Mouse (Mus musculus) heart, postnatal 0 days (tissue): ENCODE data around the gene Wnt10b. TPM values are rescaled to one million over a fixed set of nuclear protein-coding genes. Genes with fewer than 3 reads are reported as not detected.
"Not testable (repeated sequence)": the region's sequence is repeated elsewhere in the genome, so short reads cannot be mapped to it uniquely, and the experiment has no call there.

Experiments used
- ATAC-seq: fragments of 200-750 bp; cut with Nextera tagmentation; 2 replicates; pipeline ENCODE4 v1.8.0; 2017; ENCODE audit warnings: low read depth, moderate number of reproducible peaks, moderate library complexity; ENCODE audit not compliant: insufficient read depth
- DNase-seq: peaks from one replicate; pipeline ENCODE4 v3.0.0-alpha.2; 2016; ENCODE audit warnings: low spot score
- H3K27ac ChIP-seq: fragments of 300-500 bp; sonication (generic); 2 replicates; pipeline ENCODE4 v1.5.1; 2014; ENCODE audit warnings: low read depth, mild to moderate bottlenecking
- H3K27me3 ChIP-seq: fragments of 300-500 bp; sonication (generic); 2 replicates; pipeline ENCODE4 v1.6.1; 2014; ENCODE audit warnings: low read length, mixed read lengths; ENCODE audit not compliant: control insufficient read depth, insufficient read depth
- H3K36me3 ChIP-seq: fragments of 300-500 bp; sonication (generic); replicated peaks from 2 replicates; pipeline ENCODE4 v1.6.1; 2014; ENCODE audit warnings: low read length, mixed read lengths; ENCODE audit not compliant: control insufficient read depth, insufficient read depth
- H3K4me1 ChIP-seq: fragments of 300-500 bp; sonication (generic); 2 replicates; pipeline ENCODE4 v1.6.1; 2014; ENCODE audit warnings: antibody characterized with exemption; ENCODE audit not compliant: control insufficient read depth, insufficient read depth
- H3K4me2 ChIP-seq: fragments of 300-500 bp; sonication (generic); 2 replicates; pipeline ENCODE4 v1.6.1; 2014; ENCODE audit warnings: low read depth, mild to moderate bottlenecking, low read length, moderate library complexity
- H3K4me3 ChIP-seq: fragments of 300-500 bp; sonication (generic); 2 replicates; pipeline ENCODE4 v1.5.1; 2014; ENCODE audit warnings: low read depth, low read length
- H3K9ac ChIP-seq: fragments of 300-500 bp; sonication (generic); replicated peaks from 2 replicates; pipeline ENCODE4 v1.6.1; 2014; ENCODE audit warnings: low read depth, low read length, mixed read lengths
- H3K9me3 ChIP-seq: fragments of 300-500 bp; sonication (generic); replicated peaks from 2 replicates; pipeline ENCODE4 v1.6.1; 2016; ENCODE audit warnings: low read length; ENCODE audit not compliant: control insufficient read depth
- CTCF ChIP-seq: IDR thresholded peaks from 2 replicates; pipeline ENCODE4 v1.5.1; 2016; ENCODE audit warnings: antibody characterized with exemption, control low read depth, low read depth
- EP300 ChIP-seq: IDR thresholded peaks from 2 replicates; pipeline ENCODE4 v1.6.1; 2016; ENCODE audit warnings: antibody characterized with exemption, low read depth
- WGBS: fragments of 180-500 bp; shearing (Covaris S2); extraction: QIAGEN DNeasy Blood & Tissue Kit; methylation state at CpG from one replicate; pipeline ENCODE4 v1.1.7; 2014; 5-methylcytosine and 5-hydroxymethylcytosine counted together
- polyA plus RNA-seq: library from polyadenylated mRNA; unstranded; fragments of >200 nt; fragmentation: Nextera tagmentation; extraction: Ambion mirVana; gene quantifications from 2 replicates; pipeline ENCODE4 v1.2.1, GENCODE M21; 2015
- total RNA-seq: library from RNA; depleted of rRNA; stranded (reverse); fragments of >200 nt; gene quantifications from 2 replicates; pipeline ENCODE4 v1.2.3, GENCODE M21; 2014; ENCODE audit warnings: low replicate concordance

Wnt10b gene
- total and polyA plus RNA-seq, 2 experiments from 2014 or later, result 0.07 TPM; not detected in 1

DNA sequence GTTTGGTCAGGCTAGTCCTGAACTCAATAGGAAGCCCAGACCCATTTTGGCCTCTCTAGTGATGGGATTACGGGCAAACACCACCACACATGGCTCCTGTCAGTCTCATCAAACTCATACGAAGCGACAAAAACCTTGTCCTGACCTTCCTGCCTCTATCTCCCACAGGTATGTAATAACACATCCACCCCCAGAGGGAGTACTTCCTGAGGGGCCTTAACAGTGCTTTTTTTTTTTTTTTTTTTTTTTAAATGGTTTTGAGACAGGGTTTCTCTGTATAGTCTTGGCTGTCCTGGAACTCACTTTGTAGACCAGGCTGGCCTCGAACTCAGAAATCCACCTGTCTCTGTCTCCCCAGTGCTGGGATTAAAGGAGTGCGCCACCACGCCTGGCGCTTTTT lies 40.2 kb upstream of the Wnt10b start:
- Histone ChIP-seq H3K27ac (no peak overlapping the region), H3K9me3 (no peaks in the 10 kb centered on the region), H3K4me3 (no peak overlapping the region), H3K27me3 (no peaks in the 10 kb centered on the region), H3K4me2 (no peak overlapping the region), H3K9ac (no peak overlapping the region), H3K4me1 (peaks cover 3% of the 10 kb centered on the region; the same call in 1 of the 2 replicates), H3K36me3 (peaks cover 61% of the 10 kb centered on the region)
- ATAC-seq, result no peak
- no peak for DNase-seq
- no peak for TF ChIP-seq EP300
- no peak for TF ChIP-seq CTCF
- 89% methylated on average over 7 of the region's 7 CpGs for WGBS

DNA sequence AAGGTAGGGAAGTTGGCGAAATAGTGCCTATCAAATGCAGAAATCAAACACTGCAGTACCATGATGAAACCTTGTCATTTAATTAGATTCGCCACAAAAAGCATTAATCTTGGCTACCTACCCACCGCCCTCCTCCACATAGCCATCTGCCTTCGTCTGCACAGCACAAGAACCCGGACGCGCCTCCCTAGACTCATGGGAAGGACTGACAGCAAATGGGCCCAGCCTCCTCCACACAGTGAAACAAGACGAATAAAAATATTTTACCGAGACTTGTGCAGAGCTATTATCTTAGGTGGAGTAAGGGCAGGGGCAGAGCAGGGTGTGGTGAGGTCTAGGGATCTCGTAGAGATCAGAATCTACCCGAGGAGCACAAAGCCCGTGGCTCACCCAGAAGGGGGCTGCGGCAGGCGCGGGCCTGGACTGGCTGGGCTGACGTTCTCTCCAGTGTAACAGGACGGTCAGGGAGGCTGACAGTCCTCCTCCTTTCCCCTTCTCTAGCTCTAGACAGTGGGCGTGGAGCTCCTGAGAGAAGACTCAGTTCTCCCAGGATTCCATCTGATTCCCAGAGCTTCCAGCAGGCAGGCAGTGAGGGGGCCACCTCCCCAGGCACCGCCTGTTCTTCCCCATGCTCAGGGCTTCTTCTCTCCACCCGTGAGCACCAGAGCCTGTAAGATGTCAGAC lies 34.9 kb upstream of the Wnt10b start:
- no peaks in the 10 kb centered on the region for H3K9me3 ChIP-seq

DNA sequence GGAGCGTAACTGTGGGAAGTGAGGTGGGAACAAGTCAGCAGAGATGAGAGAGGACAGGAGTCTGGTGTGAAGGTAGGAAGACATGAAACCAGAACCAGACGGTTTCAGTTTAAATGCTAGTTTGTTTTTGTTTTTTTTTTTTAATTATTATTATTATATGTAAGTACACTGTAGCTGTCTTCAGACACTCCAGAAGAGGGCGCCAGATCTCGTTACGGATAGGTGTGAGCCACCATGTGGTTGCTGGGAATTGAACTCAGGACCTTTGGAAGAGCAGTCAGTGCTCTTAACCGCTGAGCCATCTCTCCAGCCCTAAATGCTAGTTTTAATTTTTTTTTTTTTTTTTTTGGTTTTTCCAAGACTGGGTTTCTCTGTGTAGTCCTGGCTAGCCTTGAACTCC lies 32.3 kb upstream of the Wnt10b start:
- peaks cover 41% of the 10 kb centered on the region for H3K27me3 ChIP-seq
- H3K4me2 ChIP-seq, H3K9me3 ChIP-seq, H3K4me3 ChIP-seq, H3K9ac ChIP-seq, ATAC-seq, DNase-seq, H3K27ac ChIP-seq: not testable (repeated sequence)
- WGBS, result 73% methylated on average over 6 of the region's 6 CpGs
- H3K36me3 ChIP-seq, result peaks cover 40% of the 10 kb centered on the region
- H3K4me1 ChIP-seq, result peaks cover 28% of the 10 kb centered on the region

More for the DNA sequence above, 34.9 kb upstream of the Wnt10b start:
- TF ChIP-seq EP300, result no peak
- no peak for TF ChIP-seq CTCF
- WGBS, result 88% methylated on average over 20 of the region's 20 CpGs
- Histone ChIP-seq H3K27me3 (peaks cover 14% of the 10 kb centered on the region), H3K36me3 (peaks cover 58% of the 10 kb centered on the region), H3K4me2 (no peak overlapping the region), H3K4me3 (no peak overlapping the region), H3K4me1 (peaks cover 12% of the 10 kb centered on the region), H3K9ac (no peak overlapping the region), H3K27ac (no peak overlapping the region)
- ATAC-seq (no peak), DNase-seq (no peak)

DNA sequence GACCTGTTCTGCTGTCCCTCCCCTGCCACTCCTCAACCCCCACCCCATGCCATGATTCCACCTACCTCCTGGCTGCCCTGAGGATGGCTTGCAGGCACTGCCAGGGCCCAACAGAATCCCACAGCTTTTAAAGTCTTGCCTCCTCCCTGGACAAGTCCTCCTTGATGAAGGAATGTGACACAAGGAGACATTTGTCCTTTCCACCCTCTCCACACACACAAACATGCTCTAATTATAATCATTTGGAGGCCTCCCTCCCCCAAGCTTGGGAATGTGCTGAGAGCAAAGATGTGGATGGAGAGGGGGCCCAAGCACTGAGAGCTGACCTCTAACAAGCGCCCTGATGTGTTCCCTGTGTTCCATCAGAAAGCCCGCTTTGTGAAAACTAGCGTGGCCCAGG lies 31.4 kb upstream of the Wnt10b start, which contains the start of gene Ddn:
Ddn (minus strand) TSS at position 101 of the 400 bp plus-strand sequence.
- no peak within 1 kb of the TSS for H3K27ac ChIP-seq
- H3K27me3 ChIP-seq, result peaks cover 49% of the 10 kb centered on the region
- peak within 1 kb of the TSS; percentile 43 for H3K4me3 ChIP-seq
- peaks cover 28% of the 10 kb centered on the region for H3K4me1 ChIP-seq
- WGBS, result 52% methylated on average over 3 of the region's 3 CpGs
- H3K9ac ChIP-seq, result peak within 1 kb of the TSS; percentile 15; the same call in 1 of the 2 replicates
- H3K36me3 ChIP-seq, result peaks cover 32% of the 10 kb centered on the region
- ATAC-seq (no peak), DNase-seq (no peak)
- H3K4me2 ChIP-seq, result peak within 1 kb of the TSS; percentile 68
- TF ChIP-seq CTCF, result no peak
- no peak for TF ChIP-seq EP300
- H3K9me3 ChIP-seq, result no peaks in the 10 kb centered on the region

DNA sequence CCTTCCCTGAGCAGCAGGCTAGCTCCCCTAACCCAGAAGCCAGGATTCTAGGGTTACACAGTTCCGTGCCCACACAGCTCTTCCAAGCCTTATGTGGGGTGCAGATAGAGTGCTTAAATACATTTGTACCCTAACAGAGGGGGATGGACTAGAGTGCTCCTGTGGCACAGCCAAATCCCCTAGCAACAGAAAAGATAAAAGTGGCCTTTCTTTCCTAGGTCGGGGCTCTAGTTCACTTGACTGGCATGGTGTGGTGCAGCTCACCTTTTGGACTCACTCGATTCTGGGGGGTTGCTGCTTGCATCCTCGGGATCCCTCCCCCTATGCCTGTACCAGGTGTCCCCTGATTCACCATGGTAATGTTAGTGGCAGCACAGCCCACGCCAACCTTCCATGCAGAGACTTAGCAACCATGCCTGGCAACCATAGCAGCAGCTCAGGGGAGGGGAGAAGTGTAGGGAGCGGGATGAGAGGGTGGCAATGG lies 30.7 kb upstream of the Wnt10b start:
- no peak for ATAC-seq
- no peak for TF ChIP-seq EP300
- TF ChIP-seq CTCF, result no peak

More for the DNA sequence above, 30.7 kb upstream of the Wnt10b start:
- no peak for DNase-seq
- 14% methylated on average over 6 of the region's 6 CpGs for WGBS
- peak overlapping the region; percentile 43 for H3K4me3 ChIP-seq
- 0 out of 2 replicates have a peak overlapping the region, but pooled peaks have one; percentile 15 for H3K9ac ChIP-seq
- H3K27me3 ChIP-seq, result peaks cover 53% of the 10 kb centered on the region
- no peaks in the 10 kb centered on the region for H3K9me3 ChIP-seq
- no peak overlapping the region for H3K27ac ChIP-seq
- H3K4me2 ChIP-seq, result peak overlapping the region; percentile 68
- peaks cover 25% of the 10 kb centered on the region for H3K36me3 ChIP-seq
- peaks cover 28% of the 10 kb centered on the region for H3K4me1 ChIP-seq
